Mouse (Mus musculus): ENCODE results near the gene Aqp7.

DNA sequence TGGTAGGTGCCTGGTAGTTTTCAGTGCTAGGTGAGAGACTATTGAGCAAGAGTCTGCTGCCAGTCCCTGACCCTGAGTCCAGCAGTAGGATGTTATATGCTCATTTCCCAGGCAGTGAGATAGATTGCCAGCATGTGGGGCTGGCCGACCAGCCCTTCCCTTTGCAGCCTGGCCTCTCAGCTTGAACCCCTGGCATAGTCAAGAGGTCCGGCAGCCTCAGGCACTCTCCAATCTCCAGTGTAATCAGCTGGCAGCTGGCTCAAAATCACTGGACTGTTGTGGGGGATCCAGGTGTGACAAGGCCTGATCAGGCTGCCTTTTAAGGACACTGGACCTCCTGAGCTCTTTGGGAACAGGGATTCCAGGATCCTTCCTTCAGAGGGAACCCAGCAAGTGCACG, 15.4 kb upstream of the Aqp7 start:
- TF ChIP-seq CTCF (IDR thresholded peaks at IDR 0.05; ENCODE audit: low read depth, low read length): no peak
- no peak for TF ChIP-seq TAL1 (conservative IDR thresholded peaks at IDR 0.05; ENCODE audit: low read depth, low read length)
- TF ChIP-seq POLR2AphosphoS5 (IDR thresholded peaks at IDR 0.05; ENCODE audit: insufficient replicate concordance, low read depth, low read length): no peak
